Mouse (Mus musculus): ENCODE results near the gene Foxl2. TPM values are rescaled to one million over a fixed set of nuclear protein-coding genes. Genes with fewer than 3 reads are reported as not detected.

Foxl2 gene
- polyA plus RNA-seq, 1 experiment from 2014 or later: not detected

DNA sequence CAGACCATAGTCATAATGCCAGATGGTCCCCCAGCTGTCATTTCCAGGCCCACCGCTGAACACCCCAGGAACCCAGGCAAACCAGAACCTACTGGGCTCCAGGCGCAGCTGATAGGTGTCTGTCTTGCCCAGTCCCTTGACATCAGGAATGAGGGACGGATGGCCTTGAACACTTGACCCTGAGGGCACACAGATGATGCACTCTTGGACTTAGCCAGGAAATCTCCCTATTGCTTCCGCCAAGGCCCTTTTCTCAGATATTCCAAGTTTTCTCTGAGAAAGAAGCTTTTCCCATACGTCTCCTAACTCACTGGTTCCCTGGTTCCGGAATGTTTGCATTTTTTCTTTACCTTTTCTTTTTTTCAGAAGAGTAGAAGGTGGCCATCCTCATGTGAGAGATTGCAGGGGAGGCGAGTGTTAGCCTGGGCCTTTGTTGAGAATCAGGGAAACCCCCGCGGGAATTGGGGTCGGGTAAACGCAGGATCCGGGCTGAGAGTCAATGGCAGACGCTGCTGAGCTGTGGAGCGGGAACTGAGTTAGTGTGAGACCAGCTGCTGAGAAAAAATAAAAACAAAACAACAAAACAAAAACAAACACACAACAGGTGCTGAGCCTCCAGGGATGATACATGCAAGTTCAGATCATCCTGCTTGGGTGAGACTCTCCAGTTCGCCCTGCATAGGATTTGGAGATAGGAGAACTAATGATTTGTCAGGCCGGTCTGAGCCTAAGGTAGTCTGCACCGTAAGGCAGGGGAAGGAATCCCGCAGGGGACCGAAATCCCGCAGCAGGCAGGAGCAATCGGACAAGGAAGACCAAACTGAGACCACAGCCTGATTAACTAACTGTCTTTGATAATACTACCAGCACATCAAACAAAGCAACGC, 6.7 kb downstream of the Foxl2 start:
- no peak overlapping the region for H3K9ac ChIP-seq (replicated peaks)
- no peak for DNase-seq
- H3K27ac ChIP-seq (ENCODE audit: low read depth): no peak overlapping the region
- peaks cover 93% of the 10 kb centered on the region for H3K27me3 ChIP-seq (ENCODE audit: insufficient read depth, low read length)
- no peaks in the 10 kb centered on the region for H3K36me3 ChIP-seq (replicated peaks; ENCODE audit: insufficient read depth, low read length)
- H3K4me1 ChIP-seq (ENCODE audit: insufficient read depth): no peaks in the 10 kb centered on the region
- WGBS (ENCODE audit: insufficient replicate concordance): 10% methylated on average over 22 of the region's 22 CpGs
- TF ChIP-seq CTCF (IDR thresholded peaks at IDR 0.05; ENCODE audit: low read depth) (no peak), EP300 (IDR thresholded peaks at IDR 0.05; ENCODE audit: low read depth) (no peak)
- H3K4me2 ChIP-seq (ENCODE audit: low read depth, low read length): no peak overlapping the region
- no peak overlapping the region for H3K4me3 ChIP-seq (ENCODE audit: low read depth, low read length)
- ATAC-seq: no peak
- H3K9me3 ChIP-seq (ENCODE audit: low read length): no peaks in the 10 kb centered on the region

DNA sequence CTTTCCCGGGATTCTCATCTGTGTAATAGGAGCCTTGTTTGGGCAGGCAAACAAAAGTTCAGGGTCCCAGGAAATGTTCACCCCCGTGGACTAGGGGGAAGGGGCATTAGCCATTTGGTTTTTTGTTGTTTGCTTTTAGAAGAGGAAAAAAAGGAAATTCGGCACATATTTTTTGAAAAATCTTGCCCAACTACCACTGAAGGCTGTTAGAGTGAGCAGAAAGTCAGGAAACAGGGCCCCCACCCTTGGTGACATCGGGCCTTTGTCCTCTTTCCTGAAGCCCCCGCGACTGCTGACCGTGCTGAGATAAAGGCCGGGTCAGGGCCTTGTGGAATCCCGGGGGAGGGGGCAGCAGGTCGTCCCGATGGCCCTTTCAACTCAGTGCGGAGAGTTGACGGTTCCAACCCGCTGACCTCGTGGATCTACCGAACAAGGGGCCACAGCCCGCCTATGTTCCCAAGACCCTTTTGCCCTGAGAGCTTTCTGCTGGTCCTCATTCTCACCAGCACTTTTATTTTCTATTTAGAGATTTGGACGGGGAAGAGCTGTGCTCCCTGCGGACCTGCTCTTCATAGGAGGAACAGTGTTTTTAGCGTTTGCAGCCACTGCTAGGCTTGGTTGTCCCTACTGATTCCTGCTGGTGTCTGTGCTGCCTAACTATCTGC, 7.5 kb downstream of the Foxl2 start:
- 3% methylated on average over 20 of the region's 20 CpGs for WGBS (ENCODE audit: insufficient replicate concordance)
- Histone ChIP-seq H3K27me3 (ENCODE audit: insufficient read depth, low read length) (peaks cover 87% of the 10 kb centered on the region), H3K9ac (replicated peaks) (no peak overlapping the region), H3K27ac (ENCODE audit: low read depth) (no peak overlapping the region), H3K4me2 (ENCODE audit: low read depth, low read length) (no peak overlapping the region), H3K9me3 (ENCODE audit: low read length) (no peaks in the 10 kb centered on the region), H3K4me1 (ENCODE audit: insufficient read depth) (no peaks in the 10 kb centered on the region), H3K4me3 (ENCODE audit: low read depth, low read length) (no peak overlapping the region), H3K36me3 (replicated peaks; ENCODE audit: insufficient read depth, low read length) (no peaks in the 10 kb centered on the region)
- ATAC-seq (no peak), DNase-seq (no peak)
- TF ChIP-seq EP300 (IDR thresholded peaks at IDR 0.05; ENCODE audit: low read depth) (no peak), CTCF (IDR thresholded peaks at IDR 0.05; ENCODE audit: low read depth) (no peak)

DNA sequence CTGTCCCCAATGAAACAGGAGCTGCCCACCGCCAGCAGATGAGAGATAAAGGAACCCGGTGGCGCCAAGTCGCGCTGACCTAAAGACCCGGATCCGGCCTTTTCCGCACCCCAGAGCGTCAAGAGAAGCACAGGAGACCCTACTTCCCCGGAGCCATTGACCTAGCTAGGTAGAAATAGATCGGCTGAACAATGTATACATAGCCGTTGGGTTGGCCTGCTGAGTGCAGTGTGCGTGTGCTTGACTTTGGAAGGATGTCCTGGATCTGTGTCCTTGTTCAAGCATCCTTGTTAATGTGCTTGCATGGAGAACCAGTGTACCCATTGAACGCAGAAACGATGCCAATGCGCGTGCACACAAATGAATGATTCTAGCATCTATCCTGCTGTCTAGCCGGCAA, 8.6 kb downstream of the Foxl2 start:
- Histone ChIP-seq H3K4me3 (ENCODE audit: low read depth, low read length) (no peak overlapping the region), H3K9me3 (ENCODE audit: low read length) (no peaks in the 10 kb centered on the region), H3K36me3 (replicated peaks; ENCODE audit: insufficient read depth, low read length) (no peaks in the 10 kb centered on the region), H3K4me2 (ENCODE audit: low read depth, low read length) (no peak overlapping the region), H3K4me1 (ENCODE audit: insufficient read depth) (no peaks in the 10 kb centered on the region), H3K9ac (replicated peaks) (no peak overlapping the region), H3K27me3 (ENCODE audit: insufficient read depth, low read length) (peaks cover 77% of the 10 kb centered on the region), H3K27ac (ENCODE audit: low read depth) (no peak overlapping the region)
- TF ChIP-seq CTCF (IDR thresholded peaks at IDR 0.05; ENCODE audit: low read depth) (no peak), EP300 (IDR thresholded peaks at IDR 0.05; ENCODE audit: low read depth) (no peak)
- DNase-seq: no peak
- 12% methylated on average over 18 of the region's 18 CpGs for WGBS (ENCODE audit: insufficient replicate concordance)
- ATAC-seq: no peak

DNA sequence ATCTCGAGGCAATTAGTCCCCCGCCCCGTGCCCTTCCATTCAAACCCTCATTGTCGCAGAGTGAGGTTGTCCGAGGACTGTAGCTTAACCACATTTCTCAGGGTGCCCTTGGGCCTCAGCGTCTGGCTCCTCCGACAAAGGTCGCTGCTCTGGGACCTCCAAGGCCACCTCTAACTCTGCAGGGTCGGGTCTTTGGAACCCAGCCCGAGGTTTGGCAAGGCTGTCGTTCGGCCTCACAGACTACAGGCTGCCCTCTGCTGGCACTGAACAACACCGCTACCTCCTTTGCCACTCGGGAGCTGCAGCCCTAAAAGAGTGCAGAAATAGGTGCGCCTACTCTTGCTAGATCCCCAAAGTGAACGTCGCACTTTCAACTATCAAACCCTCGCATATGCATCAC, 10.0 kb downstream of the Foxl2 start:
- 2% methylated on average over 18 of the region's 18 CpGs for WGBS (ENCODE audit: insufficient replicate concordance)
- Histone ChIP-seq H3K27me3 (ENCODE audit: insufficient read depth, low read length) (peaks cover 74% of the 10 kb centered on the region), H3K36me3 (replicated peaks; ENCODE audit: insufficient read depth, low read length) (no peaks in the 10 kb centered on the region), H3K4me2 (ENCODE audit: low read depth, low read length) (no peak overlapping the region), H3K4me1 (ENCODE audit: insufficient read depth) (no peaks in the 10 kb centered on the region), H3K4me3 (ENCODE audit: low read depth, low read length) (no peak overlapping the region), H3K9me3 (ENCODE audit: low read length) (no peaks in the 10 kb centered on the region), H3K9ac (replicated peaks) (no peak overlapping the region), H3K27ac (ENCODE audit: low read depth) (no peak overlapping the region)
- DNase-seq (no peak), ATAC-seq (no peak)
- TF ChIP-seq EP300 (IDR thresholded peaks at IDR 0.05; ENCODE audit: low read depth) (no peak), CTCF (IDR thresholded peaks at IDR 0.05; ENCODE audit: low read depth) (peak; percentile 54)

DNA sequence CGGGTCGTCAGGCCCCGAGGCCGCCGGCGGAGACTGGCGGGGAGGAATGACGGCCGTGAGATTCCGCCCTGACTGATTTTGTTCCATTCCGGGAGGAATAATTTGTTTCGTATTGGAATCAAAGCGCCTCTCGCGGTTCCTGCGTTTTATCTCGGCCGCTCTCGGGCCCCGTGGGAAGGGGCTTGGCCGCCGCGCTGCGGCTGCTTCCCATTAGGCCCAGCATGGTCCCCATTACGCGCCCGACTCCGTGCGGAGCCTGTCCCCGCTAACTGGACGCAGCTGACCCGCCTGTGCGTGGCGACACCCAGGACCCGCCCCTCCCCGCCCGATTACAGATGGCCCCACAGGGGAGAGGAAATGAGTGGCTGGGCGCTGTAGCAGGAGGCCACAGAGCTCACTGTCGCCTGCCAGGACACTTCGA, 18.0 kb downstream of the Foxl2 start:
- ATAC-seq (no peak), DNase-seq (no peak)
- WGBS (ENCODE audit: insufficient replicate concordance): under 1% methylated on average over 40 of the region's 40 CpGs
- Histone ChIP-seq H3K27ac (ENCODE audit: low read depth) (no peak overlapping the region), H3K4me3 (ENCODE audit: low read depth, low read length) (peak overlapping the region; percentile 40), H3K4me2 (ENCODE audit: low read depth, low read length) (peak overlapping the region; percentile 61), H3K4me1 (ENCODE audit: insufficient read depth) (no peaks in the 10 kb centered on the region), H3K27me3 (ENCODE audit: insufficient read depth, low read length) (peaks cover 85% of the 10 kb centered on the region), H3K9me3 (ENCODE audit: low read length) (peaks cover 4% of the 10 kb centered on the region), H3K36me3 (replicated peaks; ENCODE audit: insufficient read depth, low read length) (no peaks in the 10 kb centered on the region), H3K9ac (replicated peaks) (no peak overlapping the region)
- TF ChIP-seq EP300 (IDR thresholded peaks at IDR 0.05; ENCODE audit: low read depth) (no peak), CTCF (IDR thresholded peaks at IDR 0.05; ENCODE audit: low read depth) (no peak)

DNA sequence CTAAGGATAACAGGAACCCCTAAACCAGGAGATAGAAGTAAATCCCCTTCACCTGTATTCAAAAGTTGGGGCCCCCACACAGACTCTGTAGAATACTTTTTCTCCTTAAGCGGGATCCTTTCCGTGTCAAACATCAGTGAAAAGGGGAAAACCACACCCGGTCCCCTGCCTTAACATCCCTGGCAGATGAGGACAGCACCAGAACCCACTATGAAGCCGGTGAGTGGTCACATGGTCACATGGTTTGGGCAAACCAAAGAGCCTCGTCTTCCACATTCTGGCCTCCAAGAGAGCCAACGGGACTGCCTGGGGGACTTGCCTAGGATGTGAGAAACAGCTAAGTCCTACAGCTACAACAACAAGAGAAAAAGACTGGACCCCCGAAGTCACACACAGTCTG, 18.5 kb downstream of the Foxl2 start:
- no peaks in the 10 kb centered on the region for H3K36me3 ChIP-seq (replicated peaks; ENCODE audit: insufficient read depth, low read length)
- peak overlapping the region; percentile 61; the same call in 1 of the 2 replicates for H3K4me2 ChIP-seq (ENCODE audit: low read depth, low read length)
- 9% methylated on average over 7 of the region's 7 CpGs for WGBS (ENCODE audit: insufficient replicate concordance)
- H3K27ac ChIP-seq (ENCODE audit: low read depth): no peak overlapping the region
- peaks cover 85% of the 10 kb centered on the region for H3K27me3 ChIP-seq (ENCODE audit: insufficient read depth, low read length)
- H3K9ac ChIP-seq (replicated peaks): no peak overlapping the region
- TF ChIP-seq CTCF (IDR thresholded peaks at IDR 0.05; ENCODE audit: low read depth) (no peak), EP300 (IDR thresholded peaks at IDR 0.05; ENCODE audit: low read depth) (no peak)
- ATAC-seq (no peak), DNase-seq (no peak)
- H3K4me1 ChIP-seq (ENCODE audit: insufficient read depth): no peaks in the 10 kb centered on the region
- H3K4me3 ChIP-seq (ENCODE audit: low read depth, low read length): peak overlapping the region; percentile 40; the same call in 1 of the 2 replicates
- peaks cover 4% of the 10 kb centered on the region for H3K9me3 ChIP-seq (ENCODE audit: low read length)

Measured in liver, postnatal 0 days (tissue).